Mouse (Mus musculus) kidney, adult 9 months (tissue): Measurements from ENCODE around the gene Camk1g.

ENCODE experiments used
- DNase-seq: peaks from one replicate; pipeline ENCODE4 v3.0.0; 2022

The Camk1g gene

GRCm38 (mm10) chr1:193370096-193370495 is at the start of gene Camk1g:
Gene Camk1g (minus strand): TSS chr1:193370298.
- peak; percentile 30 for DNase-seq

GRCm38 (mm10) chr1:193419168-193419567 is 49.1 kb upstream of the Camk1g start:
- no peak for DNase-seq

DNA sequence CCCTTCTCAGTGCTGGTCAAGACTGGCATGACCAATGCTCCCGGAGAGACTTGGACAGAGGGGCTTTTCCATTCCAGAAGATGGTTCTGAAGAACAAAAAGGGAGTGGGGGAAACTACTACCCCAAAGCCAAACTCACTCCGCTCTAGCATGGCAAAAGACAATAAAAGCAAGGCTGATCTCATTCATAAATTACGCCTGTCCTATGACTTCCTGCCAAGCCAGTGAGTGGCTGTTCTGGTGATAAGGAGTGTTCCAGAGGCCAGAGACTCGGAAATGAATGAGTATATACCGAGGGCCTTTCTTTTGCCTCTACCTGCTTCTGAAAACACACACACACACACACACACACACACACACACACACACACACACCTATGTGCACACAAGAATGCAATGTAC is 48.6 kb upstream of the Camk1g start:
- DNase-seq: no peak

DNA sequence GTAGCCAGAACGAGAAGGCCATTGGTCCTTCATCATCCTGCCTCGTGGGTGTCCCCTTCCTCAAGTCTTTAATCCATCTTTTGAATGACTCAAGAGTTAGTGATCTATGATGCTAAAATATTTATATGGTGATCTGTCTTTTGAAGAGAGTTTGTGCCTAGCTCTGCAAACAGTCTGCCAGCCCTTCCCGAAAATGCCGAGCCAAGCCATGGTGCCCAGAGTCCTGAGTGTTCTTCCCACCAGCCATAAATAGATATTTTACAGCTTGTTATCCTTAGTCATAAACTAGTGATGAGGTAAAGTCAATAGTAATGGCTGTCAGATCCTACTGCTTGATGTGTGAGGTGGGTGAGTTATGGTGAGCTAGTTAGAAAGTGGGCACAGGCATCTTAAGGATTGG is 44.0 kb upstream of the Camk1g start:
- no peak for DNase-seq

DNA sequence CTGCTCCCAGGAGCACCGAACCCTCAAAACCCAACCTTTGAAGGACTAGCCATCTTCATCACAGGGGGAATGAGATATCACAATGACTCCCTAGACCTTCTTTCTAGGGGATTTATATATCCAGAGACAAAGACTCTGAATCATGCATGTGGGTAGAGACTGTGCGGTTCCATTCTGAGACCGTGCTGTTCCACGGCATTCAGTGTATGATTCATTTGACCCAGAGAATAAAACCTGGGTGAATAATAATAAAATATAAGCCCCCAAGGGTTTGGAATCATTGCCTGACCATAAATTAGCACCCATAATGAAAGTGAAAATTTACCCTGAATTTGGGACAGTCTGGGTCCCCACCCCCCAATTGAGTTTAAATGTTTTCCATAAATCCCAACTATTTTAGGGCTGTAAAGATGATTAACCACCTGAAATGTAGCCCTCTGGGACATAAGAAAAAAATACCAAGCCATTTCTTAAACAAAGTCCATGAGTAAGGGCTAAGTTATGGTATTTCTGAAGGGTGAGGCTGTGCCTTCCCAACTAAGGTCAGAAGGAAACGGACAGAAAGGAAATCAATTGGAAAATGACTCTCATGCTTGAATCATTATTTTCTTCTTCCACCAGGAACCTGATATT is 43.4 kb upstream of the Camk1g start:
- DNase-seq: no peak

DNA sequence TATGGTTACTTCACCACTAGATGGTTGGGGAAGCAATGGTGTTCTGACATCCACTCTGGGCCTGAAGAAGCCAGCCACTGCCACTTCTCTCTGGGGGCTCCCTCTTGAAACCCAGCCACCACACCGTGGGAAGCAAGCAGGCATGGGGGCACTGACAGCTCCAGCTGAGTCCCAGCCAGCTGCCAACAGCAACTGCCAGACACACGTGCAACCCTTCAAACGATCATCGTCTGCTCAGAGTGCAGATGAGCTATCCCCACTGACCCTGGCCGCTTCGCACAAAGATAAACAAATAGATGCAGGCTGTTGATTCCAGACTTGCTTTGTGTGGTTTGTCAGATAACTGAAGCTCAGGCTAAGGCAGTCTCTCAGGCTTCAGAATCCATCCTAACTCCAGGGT is 37.4 kb upstream of the Camk1g start:
- DNase-seq: no peak

DNA sequence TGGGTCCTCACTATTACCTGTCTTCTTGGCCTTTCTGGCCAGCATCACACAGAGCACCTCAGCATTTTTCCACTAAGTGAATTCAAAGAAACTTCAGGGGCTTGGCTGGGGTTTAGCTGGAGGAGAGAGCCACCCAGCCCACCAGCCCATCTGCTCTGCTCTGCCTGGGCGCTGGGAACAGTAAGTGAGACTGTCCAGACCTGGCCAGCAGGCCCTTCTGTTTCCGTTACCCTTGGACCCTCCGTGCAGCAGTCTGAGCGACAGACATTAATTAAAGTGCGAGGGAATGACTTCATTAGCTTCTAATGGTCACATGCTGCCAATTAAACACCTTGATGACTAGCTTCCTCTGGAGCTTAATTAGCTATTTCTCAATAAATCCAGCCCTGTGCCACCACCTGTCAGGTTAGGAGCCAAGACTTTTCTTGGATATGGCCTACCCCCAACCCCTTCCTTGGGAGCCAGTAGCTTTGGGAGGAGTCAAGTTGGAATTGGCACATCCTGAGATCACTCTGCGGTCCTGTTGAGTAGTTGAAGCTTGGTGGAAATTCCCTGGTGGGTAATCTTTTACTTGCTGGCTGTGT is 36.1 kb upstream of the Camk1g start:
- DNase-seq: no peak

DNA sequence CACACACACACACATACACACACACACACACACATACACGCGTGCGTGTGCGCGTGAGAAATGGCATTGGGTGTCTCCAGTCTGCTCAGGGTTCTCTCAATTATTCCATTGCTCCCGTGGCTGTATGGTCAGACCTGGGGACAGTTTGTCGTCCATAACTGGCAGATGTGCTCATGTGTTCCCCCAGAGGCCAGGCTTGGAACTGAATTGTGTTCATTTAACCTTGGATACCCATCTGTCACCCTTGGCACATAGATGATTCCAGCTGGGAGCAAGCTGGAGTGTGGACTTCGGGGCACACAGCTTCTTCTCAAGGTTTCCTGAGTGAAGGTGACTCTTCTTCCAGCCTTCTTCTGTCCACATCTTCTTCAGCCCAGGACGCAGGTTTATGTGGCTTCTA is 31.6 kb upstream of the Camk1g start:
- no peak for DNase-seq

DNA sequence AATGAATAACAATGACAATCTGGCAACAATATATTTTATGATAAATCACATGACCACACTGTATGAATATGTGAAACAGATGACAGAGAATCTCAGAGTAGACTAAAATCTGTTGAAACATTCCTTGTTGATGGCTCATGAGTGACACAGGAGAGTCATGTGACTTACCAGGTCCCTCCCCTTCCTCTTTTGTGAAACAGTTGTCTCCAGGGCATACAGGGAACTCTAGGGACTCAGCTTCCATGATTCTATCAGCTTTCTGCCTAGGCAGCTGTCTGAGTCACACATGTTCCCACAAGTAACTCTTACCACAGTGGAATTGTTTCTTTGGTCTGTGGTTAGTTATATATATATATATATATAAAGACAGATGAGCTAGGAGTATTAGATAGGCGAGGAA is 30.2 kb upstream of the Camk1g start:
- DNase-seq: no peak

GRCm38 (mm10) chr1:193398728-193399437 is 28.8 kb upstream of the Camk1g start:
- DNase-seq: no peak

DNA sequence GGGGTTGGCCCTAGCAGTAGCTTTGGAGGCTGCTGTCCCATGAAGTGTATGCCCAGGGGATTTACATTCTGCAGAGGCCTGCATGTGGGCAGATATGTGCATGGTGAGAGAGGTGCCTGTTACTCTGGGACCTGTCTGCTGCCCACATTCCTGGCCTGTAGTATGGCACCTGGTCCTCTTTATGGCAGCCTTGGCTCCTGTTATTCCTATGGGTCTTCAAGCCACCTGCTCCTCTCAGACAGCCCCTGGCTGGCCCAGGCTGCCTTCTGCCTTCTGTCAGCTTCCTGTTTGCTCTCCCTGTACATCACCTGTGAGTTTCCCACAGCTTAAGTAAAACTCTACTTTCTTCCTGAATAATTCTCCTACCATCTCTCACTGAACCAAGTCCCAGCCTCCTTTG is 27.0 kb upstream of the Camk1g start:
- no peak for DNase-seq

- no peak for DNase-seq
These were observed 22.2 kb upstream of the Camk1g start for GRCm38 (mm10) chr1:193392266-193392665.

- no peak for DNase-seq
These were observed 19.9 kb upstream of the Camk1g start for GRCm38 (mm10) chr1:193390004-193390403.

DNA sequence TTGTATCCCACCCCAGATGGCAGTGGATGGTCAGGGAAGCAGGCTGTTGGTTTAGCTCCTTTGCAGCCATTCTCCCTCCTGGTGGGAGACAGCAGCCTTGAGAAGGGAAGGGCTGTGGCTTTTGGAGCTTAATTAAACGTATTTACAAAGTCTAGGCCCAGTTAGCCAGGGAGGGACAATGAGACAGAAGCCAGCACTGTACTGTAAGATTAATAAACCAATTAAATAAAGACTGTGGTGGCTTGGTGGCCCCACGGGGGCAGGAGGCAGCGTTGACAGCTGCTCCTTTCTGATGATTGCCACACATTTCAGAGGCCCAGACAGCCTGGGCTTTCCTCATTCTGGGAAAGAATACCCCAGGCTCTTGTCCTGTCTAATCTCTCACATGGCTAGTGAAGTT is 19.4 kb upstream of the Camk1g start:
- DNase-seq: no peak

GRCm38 (mm10) chr1:193387241-193387640 is 17.1 kb upstream of the Camk1g start:
- DNase-seq: no peak

DNA sequence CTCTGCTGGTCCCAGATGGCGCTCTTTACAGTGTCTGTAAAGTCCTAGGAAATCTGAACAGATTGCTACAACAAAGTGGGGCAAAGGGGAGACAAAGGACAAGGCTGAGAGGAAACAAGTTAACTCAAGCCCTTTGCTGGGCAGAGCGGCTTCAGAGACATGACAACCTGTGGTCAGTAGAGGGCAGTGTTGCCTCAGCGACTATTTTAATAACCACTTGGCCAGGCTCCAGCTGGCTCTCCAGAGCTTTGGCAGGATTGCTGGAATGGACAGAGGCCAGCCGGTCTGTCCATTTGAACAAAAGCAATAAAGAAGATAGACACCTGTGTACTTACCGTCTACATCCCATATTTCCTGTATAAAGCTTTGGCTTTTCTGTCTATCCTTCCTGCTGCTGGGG is 16.0 kb upstream of the Camk1g start:
- peak; percentile 92 for DNase-seq

- peak; percentile 64 for DNase-seq
These were observed 12.9 kb upstream of the Camk1g start for GRCm38 (mm10) chr1:193382841-193383462.

GRCm38 (mm10) chr1:193382435-193382834 is 12.3 kb upstream of the Camk1g start:
- DNase-seq: peak; percentile 42

GRCm38 (mm10) chr1:193381597-193382404 is 11.7 kb upstream of the Camk1g start:
- DNase-seq: no peak

- no peak for DNase-seq
These were observed 10.8 kb upstream of the Camk1g start for GRCm38 (mm10) chr1:193380877-193381276.

- DNase-seq: no peak
These were observed 9.5 kb upstream of the Camk1g start for GRCm38 (mm10) chr1:193379634-193380033.

DNA sequence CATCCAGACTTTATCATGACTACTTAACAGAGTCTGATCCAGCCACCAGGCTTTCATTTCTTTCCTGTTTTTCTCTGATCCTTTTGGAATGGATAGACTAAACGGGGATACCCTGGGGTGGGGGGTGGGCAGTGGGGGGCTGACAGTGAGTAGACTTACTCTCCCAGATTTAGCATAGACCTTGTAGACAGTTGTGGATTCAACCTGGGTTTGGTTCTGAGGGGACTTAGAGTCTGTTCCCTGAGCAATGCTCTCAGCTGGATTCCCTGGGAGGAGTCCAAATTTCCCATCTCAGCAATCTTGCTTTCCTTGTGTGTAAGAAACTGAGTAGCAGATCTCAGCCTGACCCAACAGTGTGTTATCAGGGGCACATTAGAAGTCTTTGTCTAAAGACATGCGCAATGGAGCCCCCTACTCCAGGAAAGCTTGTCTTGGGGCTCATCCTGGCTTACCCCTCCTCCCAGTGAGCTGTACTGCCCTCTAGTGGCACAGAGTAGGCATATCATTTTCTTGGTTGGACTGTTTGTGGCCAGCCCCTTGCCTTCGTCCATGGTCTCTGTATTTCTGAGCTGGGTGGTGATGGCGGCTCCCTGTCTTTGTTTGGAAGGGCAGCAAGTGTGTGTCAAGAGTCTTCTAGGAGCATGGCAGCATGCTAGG is 6.5 kb upstream of the Camk1g start:
- peak; percentile 50 for DNase-seq
